Mouse (Mus musculus) ES-Bruce4 (cell line): ENCODE data around the gene 1110012L19Rik. TPM values are rescaled to one million over a fixed set of nuclear protein-coding genes. Genes with fewer than 3 reads are reported as not detected.
"Not testable (repeated sequence)": the region's sequence is repeated elsewhere in the genome, so short reads cannot be mapped to it uniquely, and the experiment has no call there.

Experiments used
- H3K27ac ChIP-seq: 2 replicates; pipeline ENCODE4 v1.5.1; 2012; ENCODE audit warnings: low read length, inconsistent platforms; ENCODE audit not compliant: insufficient read depth
- H3K27me3 ChIP-seq: 2 replicates; pipeline ENCODE4 v1.6.1; 2012; ENCODE audit warnings: mild to moderate bottlenecking, low read length, inconsistent platforms; ENCODE audit not compliant: control insufficient read depth, poor library complexity, insufficient read depth, severe bottlenecking
- H3K36me3 ChIP-seq: 2 replicates; pipeline ENCODE4 v1.6.1; 2012; ENCODE audit warnings: inconsistent platforms, mild to moderate bottlenecking, low read length, moderate library complexity; ENCODE audit not compliant: control insufficient read depth, poor library complexity, insufficient read depth, severe bottlenecking
- H3K4me1 ChIP-seq: one replicate; pipeline ENCODE4 v1.8.1; 2011; ENCODE audit warnings: low read length; ENCODE audit not compliant: control insufficient read depth, insufficient read depth
- H3K4me3 ChIP-seq: 2 replicates; pipeline ENCODE4 v1.5.1; 2011; ENCODE audit warnings: low read depth, mild to moderate bottlenecking, low read length
- H3K9ac ChIP-seq: 2 replicates; pipeline ENCODE4 v1.6.1; 2012; ENCODE audit warnings: low read depth, mild to moderate bottlenecking, inconsistent platforms; ENCODE audit not compliant: poor library complexity, severe bottlenecking
- H3K9me3 ChIP-seq: replicated peaks from 2 replicates; pipeline ENCODE4 v1.6.1; 2012; ENCODE audit warnings: mild to moderate bottlenecking, low read length, inconsistent platforms; ENCODE audit not compliant: control insufficient read depth, poor library complexity, insufficient read depth, severe bottlenecking
- CTCF ChIP-seq: IDR thresholded peaks from one replicate; pipeline ENCODE4 v1.8.1; 2011; ENCODE audit warnings: low read depth, low read length
- EP300 ChIP-seq: IDR thresholded peaks from 2 replicates; pipeline ENCODE4 v1.6.1; 2011; ENCODE audit warnings: low read depth, low read length; ENCODE audit not compliant: insufficient read depth
- POLR2A ChIP-seq: IDR thresholded peaks from one replicate; pipeline ENCODE4 v1.8.1; 2011; ENCODE audit warnings: low read length; ENCODE audit not compliant: insufficient read depth
- polyA plus RNA-seq: library from polyadenylated mRNA; stranded (reverse); fragments of >200 nt; gene quantifications from 2 replicates; pipeline ENCODE4 v1.2.4, GENCODE M21; 2011; ENCODE audit warnings: low read depth; ENCODE audit not compliant: missing spikeins, insufficient read depth, insufficient read length

Gene 1110012L19Rik
- polyA plus RNA-seq, result 46.8 and 50.1 TPM in 2 replicates

DNA sequence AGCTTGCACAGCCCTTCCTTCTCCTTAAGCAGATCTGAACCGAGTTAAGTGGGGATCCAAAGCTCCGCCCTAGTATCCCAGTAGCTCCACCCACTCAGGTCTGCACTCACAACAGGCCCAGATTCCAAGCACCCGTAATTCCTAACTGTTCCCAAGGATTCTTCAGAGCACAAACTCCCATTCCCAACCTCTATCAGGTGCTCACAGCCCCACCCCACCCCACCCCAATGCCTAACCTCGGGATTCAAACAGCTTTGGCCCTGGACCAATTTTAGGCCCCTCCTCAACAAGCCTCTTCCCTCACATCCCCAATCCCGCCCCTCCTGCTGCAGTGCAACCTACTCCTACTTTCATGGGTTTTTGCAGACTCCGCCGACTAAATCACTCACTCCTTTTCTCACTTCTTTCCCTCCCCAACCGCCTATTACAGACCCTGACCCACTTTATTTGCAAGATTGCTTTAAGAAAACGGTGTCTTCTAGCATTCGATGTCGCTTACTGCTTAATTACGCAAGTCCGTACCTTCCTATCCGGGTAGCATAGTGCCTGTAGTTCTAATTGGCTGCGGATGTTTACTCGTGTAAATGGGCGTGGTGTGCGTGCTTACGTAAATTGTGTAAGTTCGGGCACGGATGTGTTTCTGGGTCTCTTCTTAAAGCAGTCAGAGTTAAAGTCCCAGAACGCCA lies at the start of gene 1110012L19Rik:
Gene 1110012L19Rik (plus strand): TSS at position 602 of the 686 bp plus-strand sequence.
- Histone ChIP-seq H3K9me3 (no peaks in the 10 kb centered on the region), H3K9ac (peak within 1 kb of the TSS; percentile 70), H3K27me3 (no peaks in the 10 kb centered on the region), H3K36me3 (peaks cover 6% of the 10 kb centered on the region; the same call in 1 of the 2 replicates), H3K4me1 (no peaks in the 10 kb centered on the region), H3K4me3 (peak within 1 kb of the TSS; percentile 96), H3K27ac (0 out of 2 replicates have a peak within 1 kb of the TSS, but pooled peaks have one; percentile 19)
- no peak for TF ChIP-seq CTCF
- no peak for TF ChIP-seq POLR2A
- TF ChIP-seq EP300, result no peak

DNA sequence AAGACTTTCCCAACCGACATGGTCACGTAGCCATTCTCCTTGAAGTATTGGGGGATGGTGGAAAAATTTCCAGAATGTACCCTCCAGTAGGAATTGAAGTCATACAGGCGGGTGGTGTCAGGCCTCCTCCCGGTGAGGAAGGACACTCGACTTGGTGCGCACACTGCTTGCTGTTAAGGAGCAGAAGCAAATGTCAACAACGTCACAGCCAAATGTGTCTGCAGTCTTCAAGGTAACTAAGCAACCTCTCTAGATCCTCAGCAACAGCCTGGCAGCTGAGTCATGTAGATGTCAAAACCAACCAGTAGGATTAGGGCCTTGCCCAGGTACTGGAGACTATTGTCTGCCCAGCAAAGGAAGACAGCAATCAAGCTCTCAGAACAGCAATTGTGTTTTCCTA lies 22.7 kb upstream of the 1110012L19Rik start:
- Histone ChIP-seq H3K9me3 (no peaks in the 10 kb centered on the region), H3K27me3 (no peaks in the 10 kb centered on the region), H3K36me3 (no peaks in the 10 kb centered on the region), H3K4me3 (no peak overlapping the region), H3K27ac (no peak overlapping the region), H3K4me1 (no peaks in the 10 kb centered on the region), H3K9ac (no peak overlapping the region)
- no peak for TF ChIP-seq POLR2A

DNA sequence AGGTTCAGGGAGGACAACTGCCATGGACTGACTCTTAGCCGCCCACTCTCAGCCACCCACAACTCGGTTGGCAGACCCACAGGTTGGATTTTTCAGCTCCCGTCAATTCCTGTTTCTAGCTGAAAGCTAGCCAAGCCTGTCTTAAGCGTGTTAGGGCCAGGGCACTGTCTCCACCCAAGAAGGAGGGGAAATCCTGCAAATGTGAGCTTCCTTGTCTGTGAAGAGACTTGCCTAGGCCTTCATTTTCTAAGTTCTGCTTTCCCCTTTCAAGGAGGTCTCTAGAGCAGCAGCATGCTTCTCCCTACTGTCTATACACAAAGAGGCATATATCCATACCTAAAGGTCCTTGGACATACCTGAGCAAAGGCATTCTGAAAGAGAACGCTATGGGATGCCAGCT lies 22.2 kb upstream of the 1110012L19Rik start:
- TF ChIP-seq POLR2A (no peak), EP300 (no peak), CTCF (no peak)
- Histone ChIP-seq H3K9ac (no peak overlapping the region), H3K4me3 (no peak overlapping the region), H3K27ac (no peak overlapping the region), H3K27me3 (no peaks in the 10 kb centered on the region), H3K9me3 (no peaks in the 10 kb centered on the region), H3K4me1 (no peaks in the 10 kb centered on the region), H3K36me3 (no peaks in the 10 kb centered on the region)

DNA sequence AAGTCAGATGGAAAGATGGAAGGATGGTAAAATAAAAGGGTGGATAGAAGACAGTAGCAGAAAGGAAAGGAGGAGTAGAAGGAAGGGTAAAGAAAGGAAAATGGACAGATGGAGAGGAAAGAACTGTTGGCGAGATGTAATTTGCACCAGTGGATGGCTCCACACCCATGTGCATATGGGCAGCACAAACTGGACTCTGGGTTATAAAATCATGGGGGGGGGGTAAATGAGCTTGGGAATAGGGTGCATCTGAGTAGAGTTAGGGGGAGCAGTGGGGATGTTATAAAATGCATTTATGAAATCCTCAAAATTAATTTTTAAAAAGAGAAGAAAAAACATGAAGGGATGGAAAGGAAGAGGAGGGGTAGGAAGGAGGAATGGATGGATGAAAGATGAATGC lies 21.5 kb upstream of the 1110012L19Rik start:
- Histone ChIP-seq H3K4me1 (no peaks in the 10 kb centered on the region), H3K9me3 (no peaks in the 10 kb centered on the region), H3K9ac (peak overlapping the region; percentile 37; the same call in 1 of the 2 replicates), H3K27me3 (no peaks in the 10 kb centered on the region), H3K4me3 (no peak overlapping the region), H3K27ac (no peak overlapping the region), H3K36me3 (no peaks in the 10 kb centered on the region)
- no peak for TF ChIP-seq CTCF
- TF ChIP-seq POLR2A, result no peak
- TF ChIP-seq EP300, result no peak

DNA sequence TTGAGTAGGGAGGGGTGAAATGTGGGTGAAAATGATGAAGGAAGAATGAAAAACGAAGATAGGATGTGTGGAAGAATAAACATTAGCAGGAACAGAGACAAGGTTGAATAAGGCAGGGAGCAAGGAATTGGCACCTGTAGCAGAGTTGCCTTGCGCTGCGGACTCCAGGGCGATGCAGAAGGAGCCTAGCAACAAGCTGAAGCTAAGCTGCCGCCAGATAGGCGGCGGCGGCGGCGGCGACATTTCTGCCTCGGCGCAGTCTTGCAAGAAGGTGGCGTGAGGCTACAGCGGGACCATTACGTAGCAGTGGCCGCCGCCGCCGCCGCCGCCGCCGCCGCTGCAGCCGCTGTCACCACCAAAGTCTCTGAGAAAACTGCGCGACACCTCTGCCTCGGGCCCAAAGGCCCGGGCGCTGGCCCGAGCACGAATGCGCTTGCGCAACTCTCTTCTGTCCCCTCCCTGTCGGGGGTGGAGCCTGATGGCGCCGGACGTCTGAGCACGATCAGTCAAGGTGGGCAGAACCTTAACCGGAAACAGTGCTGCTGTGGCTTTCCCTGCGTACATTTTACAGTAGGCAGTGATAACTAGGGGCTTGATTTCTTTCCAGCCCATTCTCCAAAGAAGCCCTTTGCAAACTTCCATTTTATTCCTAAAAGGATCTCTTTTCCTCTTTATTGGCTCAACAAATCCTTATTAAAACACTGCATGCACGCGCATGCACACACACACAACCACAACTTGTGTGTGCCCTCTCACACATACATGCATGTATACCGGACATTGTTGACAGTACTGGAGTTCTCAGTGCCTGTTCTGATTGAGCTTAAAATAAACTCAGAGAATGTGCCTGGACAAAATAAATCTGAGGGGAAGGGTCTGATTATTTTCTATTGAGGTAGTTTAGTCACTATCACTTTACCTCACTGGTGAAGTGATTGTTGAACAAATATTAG lies 20.7 kb upstream of the 1110012L19Rik start, which contains the start of gene Ids:
Gene Ids (minus strand): TSS at position 424 of the 953 bp plus-strand sequence.
- Histone ChIP-seq H3K27ac (no peak within 1 kb of the TSS), H3K4me3 (peak within 1 kb of the TSS; percentile 48), H3K9me3 (no peaks in the 10 kb centered on the region), H3K4me1 (no peaks in the 10 kb centered on the region), H3K9ac (peak within 1 kb of the TSS; percentile 37), H3K36me3 (no peaks in the 10 kb centered on the region), H3K27me3 (no peaks in the 10 kb centered on the region)
- TF ChIP-seq CTCF (no peak), POLR2A (no peak), EP300 (no peak)

DNA sequence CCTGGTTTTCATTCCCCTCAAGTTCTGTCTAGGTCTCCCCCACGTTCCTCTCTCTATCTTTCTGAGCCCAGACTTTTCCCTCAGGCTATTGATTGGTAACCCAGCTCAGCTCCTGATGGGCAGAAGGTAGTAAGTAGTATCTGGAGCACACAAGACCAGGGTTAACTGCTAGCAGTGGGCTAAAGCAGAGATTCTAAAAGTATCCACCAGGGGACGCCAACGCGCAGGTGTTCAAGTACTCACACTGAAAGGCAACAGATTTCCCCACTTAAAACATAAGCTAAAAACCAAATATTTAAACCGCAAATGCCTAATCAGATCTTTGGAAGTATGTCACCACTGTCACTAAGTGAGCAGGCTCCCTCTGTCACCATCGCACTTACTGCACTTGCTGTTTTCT lies 15.9 kb upstream of the 1110012L19Rik start:
- not testable (repeated sequence) for H3K27ac ChIP-seq, H3K4me1 ChIP-seq, H3K9ac ChIP-seq, H3K36me3 ChIP-seq, H3K4me3 ChIP-seq, H3K9me3 ChIP-seq, H3K27me3 ChIP-seq

DNA sequence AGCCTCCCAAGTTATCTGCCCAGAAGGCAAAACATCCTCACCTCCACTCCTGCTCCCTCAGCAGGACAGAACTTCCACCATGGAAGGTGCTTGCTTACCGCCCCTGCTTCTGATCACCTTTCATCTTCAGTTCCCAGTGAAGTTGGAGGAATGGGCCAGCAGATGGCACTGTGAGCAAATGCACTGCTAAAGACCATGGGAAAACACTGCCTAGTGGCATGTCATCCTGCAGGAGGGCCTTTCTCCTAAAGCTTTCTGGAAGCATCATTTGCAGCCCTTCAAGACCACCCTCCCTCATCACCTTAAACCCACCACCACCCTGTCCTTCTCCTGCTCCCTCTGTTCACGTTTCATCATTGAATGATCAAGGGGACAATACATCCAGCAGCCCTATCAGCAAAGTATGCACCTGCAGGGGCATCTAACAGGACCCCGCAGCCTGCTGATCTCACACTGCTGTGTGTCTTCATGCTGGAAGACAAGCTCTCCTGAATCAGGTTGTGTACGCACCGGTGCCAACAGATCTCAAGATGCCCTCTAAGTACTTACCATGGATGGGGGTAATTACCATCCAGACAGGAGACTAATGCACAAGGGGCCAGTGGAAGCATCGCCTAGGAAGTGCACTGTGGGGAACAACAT lies 11.1 kb upstream of the 1110012L19Rik start:
- H3K4me3 ChIP-seq, H3K9me3 ChIP-seq, H3K27me3 ChIP-seq, H3K27ac ChIP-seq, H3K4me1 ChIP-seq, H3K36me3 ChIP-seq, H3K9ac ChIP-seq: not testable (repeated sequence)
